Mouse (Mus musculus) CH12.LX (cell line): Measurements from ENCODE around the gene Lypd4. TPM values are rescaled to one million over a fixed set of nuclear protein-coding genes. Genes with fewer than 3 reads are reported as not detected.

Source experiments
- DNase-seq: peaks from one replicate; pipeline ENCODE4 v3.0.0-alpha.2; 2013; ENCODE audit errors: extremely low read depth
- H3K27ac ChIP-seq: 2 replicates; pipeline ENCODE4 v1.5.1; 2012; ENCODE audit warnings: low read depth, mild to moderate bottlenecking, control low read depth, moderate library complexity; ENCODE audit not compliant: insufficient read depth
- H3K27me3 ChIP-seq: replicated peaks from 2 replicates; pipeline ENCODE3; 2012; ENCODE audit warnings: inconsistent platforms
- H3K36me3 ChIP-seq, 2 experiments: replicated peaks in 1 of 2; 2 replicates each; pipeline versions ENCODE3 to v1.6.1; 2012; ENCODE audit warnings: inconsistent platforms in 1 of 2, low read length in 1 of 2, mild to moderate bottlenecking in 1 of 2, mixed read lengths in 1 of 2, moderate library complexity in 1 of 2; ENCODE audit not compliant: control insufficient read depth in 1 of 2, insufficient read depth in 1 of 2
- H3K4me1 ChIP-seq, 2 experiments: 2 replicates each; pipeline ENCODE4 v1.6.1; 2012; ENCODE audit warnings: inconsistent platforms in 1 of 2, moderate library complexity in 1 of 2; ENCODE audit not compliant: insufficient read depth in 2 of 2, control insufficient read depth in 1 of 2
- H3K4me2 ChIP-seq: 2 replicates; pipeline ENCODE4 v1.6.1; 2012; ENCODE audit warnings: low read depth, mild to moderate bottlenecking, control low read depth; ENCODE audit not compliant: poor library complexity, insufficient read depth, severe bottlenecking
- H3K4me3 ChIP-seq, 3 experiments: fragments of 150-350 bp in 1 of 3; sonication (generic) in 1 of 3; replicated peaks in 1 of 3; 2 replicates each; pipeline versions ENCODE3 to v1.5.1; 2011 to 2012; ENCODE audit warnings: low read depth in 2 of 3, low read length in 2 of 3, mild to moderate bottlenecking in 2 of 3, moderate library complexity in 2 of 3, control low read depth in 1 of 3, improper control_type of control experiment in 1 of 3, inconsistent platforms in 1 of 3, mixed read lengths in 1 of 3; ENCODE audit not compliant: poor library complexity in 1 of 3
- H3K79me2 ChIP-seq: replicated peaks from 2 replicates; pipeline ENCODE4 v1.6.1; 2012; ENCODE audit warnings: mild to moderate bottlenecking, moderate library complexity; ENCODE audit not compliant: control insufficient read depth, poor library complexity, insufficient read depth, severe bottlenecking; ENCODE audit errors: extremely low read depth
- H3K9ac ChIP-seq: 2 replicates; pipeline ENCODE4 v1.6.1; 2012; ENCODE audit warnings: low read depth, mild to moderate bottlenecking, control low read depth, moderate library complexity; ENCODE audit not compliant: insufficient read depth
- H3K9me3 ChIP-seq: replicated peaks from 2 replicates; pipeline ENCODE3; 2012; ENCODE audit warnings: low read length, inconsistent platforms, mixed read lengths
- CHD2 ChIP-seq: IDR thresholded peaks from 2 replicates; pipeline ENCODE4 v1.6.1; 2011; ENCODE audit warnings: low read length, improper control_type of control experiment
- JUND ChIP-seq: conservative IDR thresholded peaks from 2 replicates; pipeline ENCODE4 v1.6.1; 2011; ENCODE audit warnings: low read depth, low read length, improper control_type of control experiment
- KAT2A ChIP-seq: IDR thresholded peaks from 2 replicates; pipeline ENCODE4 v1.6.1; 2012; ENCODE audit warnings: low read length, improper control_type of control experiment, inconsistent platforms; ENCODE audit not compliant: insufficient replicate concordance
- PAX5 ChIP-seq: IDR thresholded peaks from 2 replicates; pipeline ENCODE4 v1.6.1; 2012; ENCODE audit warnings: low read length, inconsistent platforms, mixed read lengths
- POLR2A ChIP-seq: IDR thresholded peaks from 2 replicates; pipeline ENCODE4 v1.6.1; 2011; ENCODE audit warnings: low read depth, mild to moderate bottlenecking, improper control_type of control experiment, low read length
- POLR2AphosphoS2 ChIP-seq: IDR thresholded peaks from 2 replicates; pipeline ENCODE4 v1.6.1; 2011; ENCODE audit warnings: low read depth, low read length, improper control_type of control experiment
- RAD21 ChIP-seq: IDR thresholded peaks from 2 replicates; pipeline ENCODE4 v1.6.1; 2011; ENCODE audit warnings: low read depth, mild to moderate bottlenecking, low read length, improper control_type of control experiment, moderate library complexity
- SIN3A ChIP-seq: IDR thresholded peaks from 2 replicates; pipeline ENCODE4 v1.6.1; 2012; ENCODE audit warnings: low read length, improper control_type of control experiment, inconsistent platforms
- USF1 ChIP-seq: IDR thresholded peaks from 2 replicates; pipeline ENCODE4 v1.6.1; 2014; ENCODE audit warnings: low read depth, mild to moderate bottlenecking, inconsistent platforms, low read length, improper control_type of control experiment
- ZC3H11A ChIP-seq: IDR thresholded peaks from 2 replicates; pipeline ENCODE4 v1.6.1; 2012; ENCODE audit warnings: low read depth, mild to moderate bottlenecking, inconsistent platforms, low read length, improper control_type of control experiment
- dilution Hi-C: fragments of 300-500 bp; cut with MboI; formaldehyde crosslinking; loops from 2 replicates; pipeline ENCODE4 v1.14.3; 2020; ENCODE audit warnings: low sequenced_read_pairs; ENCODE audit not compliant: extremely low pct_unique_long_range_greater_than_20kb, extremely low pct_ligation_motif_present
- in situ Hi-C: fragments of 300-500 bp; cut with MboI; formaldehyde crosslinking; loops from 3 replicates; pipeline ENCODE4 v1.14.3; 2019; ENCODE audit warnings: low sequenced_read_pairs, low pct_ligation_motif_present, low pct_unique_long_range_greater_than_20kb, mixed read lengths
- polyA plus RNA-seq: library from polyadenylated mRNA; unstranded; fragments of >175 nt; gene quantifications from 2 replicates; pipeline ENCODE4 v1.2.1, GENCODE M21; 2012; ENCODE audit warnings: low read depth; ENCODE audit not compliant: insufficient read length
- total RNA-seq, 2 experiments: library from RNA; depleted of rRNA; stranded (reverse); fragments of 300-350 nt in 1 of 2; fragments of >200 nt in 1 of 2; gene quantifications; 2 replicates each; pipeline ENCODE4 v1.2.3; 2012 to 2014

The Lypd4 gene
- total and polyA plus RNA-seq, 3 experiments: not detected

DNA sequence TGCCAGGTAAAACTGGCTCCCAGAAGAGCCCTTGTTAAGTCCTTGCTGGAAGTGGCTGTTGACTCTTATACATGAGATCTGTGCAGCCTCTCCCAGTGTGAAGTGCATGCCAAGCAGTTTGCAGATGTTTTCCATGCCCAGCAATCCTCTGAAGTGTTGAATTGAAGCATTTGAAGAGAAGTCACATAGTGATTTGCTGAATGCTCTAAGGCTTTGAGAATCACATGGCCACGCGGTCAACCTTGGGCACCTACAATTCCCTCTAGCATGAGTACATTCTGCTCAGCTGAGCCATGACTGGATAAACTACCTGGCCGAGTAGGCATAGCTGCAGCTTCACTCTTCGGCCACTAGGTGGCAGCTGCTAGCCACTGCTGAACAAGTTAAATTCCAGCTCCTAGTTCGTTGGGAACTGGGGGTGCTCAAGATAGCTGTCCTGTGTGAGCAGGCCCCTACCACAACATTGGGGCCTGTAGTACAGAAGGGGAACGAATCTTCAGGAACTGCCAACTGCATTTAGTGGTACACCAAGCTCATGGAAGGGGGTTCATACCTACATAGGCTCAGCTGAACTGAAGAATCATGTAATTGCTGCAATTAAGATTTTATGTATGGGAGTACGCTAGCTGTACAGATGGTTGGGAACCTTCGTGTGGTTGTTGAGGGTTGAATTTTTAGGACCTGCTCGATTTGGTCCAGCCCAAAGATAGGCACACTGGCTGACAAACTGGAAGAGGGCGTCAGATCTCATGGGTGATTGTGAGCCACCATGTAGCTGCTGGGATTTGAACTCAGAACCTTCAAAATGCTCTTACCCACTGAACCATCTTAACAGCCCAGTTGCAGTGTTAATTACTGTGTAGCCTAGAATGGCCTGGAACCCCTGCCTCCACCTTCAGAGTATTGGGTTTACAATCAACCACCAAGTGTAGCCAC lies 20.8 kb upstream of the Lypd4 start (continued):
- peak; percentile 72; the same call in 1 of the 2 replicates for TF ChIP-seq CHD2
- peak; percentile 79 for TF ChIP-seq SIN3A

GRCm38 (mm10) chr7:24889431-24890220 lies 19.9 kb upstream of the Lypd4 start:
- no peak for DNase-seq
- no peak overlapping the region for H3K9ac ChIP-seq
- H3K27ac ChIP-seq: 0 out of 2 replicates have a peak overlapping the region, but pooled peaks have one; percentile 8
- TF ChIP-seq POLR2A (peak; percentile 4), USF1 (no peak), PAX5 (no peak), JUND (no peak)
- no peak overlapping the region for H3K4me3 ChIP-seq
- dilution Hi-C loops: no loop called here
- H3K4me1 ChIP-seq: peaks cover 3 to 72% of the 10 kb centered on the region in 2 experiments; a peak in 3 of 4 replicates
- H3K79me2 ChIP-seq: peaks cover 40% of the 10 kb centered on the region
- peaks cover 51 to 62% of the 10 kb centered on the region in 2 experiments for H3K36me3 ChIP-seq
- H3K27me3 ChIP-seq: no peaks in the 10 kb centered on the region
- H3K4me2 ChIP-seq: no peak overlapping the region
- in situ Hi-C loops: loop anchor here (5.0 kb wide), 1 partner anchor 63 kb away; no protein-coding TSS in a partner anchor
- no peaks in the 10 kb centered on the region for H3K9me3 ChIP-seq

- no peaks in the 10 kb centered on the region for H3K9me3 ChIP-seq
- peak overlapping the region; percentile 94 for H3K4me2 ChIP-seq
- peak overlapping the region; percentile 29; the same call in 1 of the 2 replicates for H3K27ac ChIP-seq
- H3K36me3 ChIP-seq: peaks cover 51 to 62% of the 10 kb centered on the region in 2 experiments
- peaks cover 0 to 50% of the 10 kb centered on the region in 2 experiments; a peak in 2 of 4 replicates for H3K4me1 ChIP-seq
- DNase-seq: no peak
- in situ Hi-C loops: loop anchor here (5.0 kb wide), 1 partner anchor 65 kb away; no protein-coding TSS in a partner anchor
- peaks cover 42% of the 10 kb centered on the region for H3K79me2 ChIP-seq
- peak overlapping the region; percentile 99 to 100 (median 100) for H3K4me3 ChIP-seq
- no peaks in the 10 kb centered on the region for H3K27me3 ChIP-seq
- TF ChIP-seq RAD21: no peak
- dilution Hi-C loops: no loop called here
- H3K9ac ChIP-seq: peak overlapping the region; percentile 100
These were observed 17.4 kb upstream of the Lypd4 start for GRCm38 (mm10) chr7:24887096-24887495.

DNA sequence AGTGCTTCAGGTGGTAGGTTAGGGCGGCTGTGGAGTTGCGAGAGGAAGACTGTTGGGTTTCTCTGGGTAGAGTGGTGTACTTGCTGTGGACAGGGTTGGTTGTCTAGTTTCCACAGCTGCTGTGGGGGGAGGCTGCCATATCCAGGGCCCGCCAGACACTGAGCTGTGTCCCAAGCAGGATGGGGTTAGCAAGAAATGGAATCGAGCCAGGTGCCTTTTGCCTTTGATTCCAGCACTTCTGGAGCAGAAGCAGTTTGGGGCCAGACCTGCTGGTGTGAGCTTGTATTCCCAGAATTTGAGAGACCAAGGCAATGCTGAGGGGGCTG lies 16.5 kb upstream of the Lypd4 start:
- H3K79me2 ChIP-seq: peaks cover 42% of the 10 kb centered on the region
- H3K4me3 ChIP-seq: peak overlapping the region; percentile 99 to 100 (median 100)
- dilution Hi-C loops: no loop called here
- peak overlapping the region; percentile 100 for H3K9ac ChIP-seq
- H3K9me3 ChIP-seq: no peaks in the 10 kb centered on the region
- TF ChIP-seq ZC3H11A (no peak), POLR2A (0 out of 2 replicates have a peak, but pooled peaks have one; percentile 13), POLR2AphosphoS2 (no peak), KAT2A (no peak)
- no peaks in the 10 kb centered on the region for H3K27me3 ChIP-seq
- H3K36me3 ChIP-seq: peaks cover 51 to 62% of the 10 kb centered on the region in 2 experiments
- H3K27ac ChIP-seq: peak overlapping the region; percentile 33; the same call in 1 of the 2 replicates
- DNase-seq: no peak
- H3K4me1 ChIP-seq: peaks cover 0 to 42% of the 10 kb centered on the region in 2 experiments; a peak in 2 of 4 replicates
- in situ Hi-C loops: loop anchor here (5.0 kb wide), 1 partner anchor 66 kb away; no protein-coding TSS in a partner anchor
- H3K4me2 ChIP-seq: peak overlapping the region; percentile 94
